Mouse (Mus musculus): ENCODE data around the gene Slc47a2. TPM values are rescaled to one million over a fixed set of nuclear protein-coding genes. Genes with fewer than 3 reads are reported as not detected.
"Not testable (repeated sequence)": the region's sequence is repeated elsewhere in the genome, so short reads cannot be mapped to it uniquely, and the experiment has no call there.

Slc47a2 gene
- total RNA-seq, 2 experiments from 2014 or later = 0.15 TPM; not detected in 1

DNA sequence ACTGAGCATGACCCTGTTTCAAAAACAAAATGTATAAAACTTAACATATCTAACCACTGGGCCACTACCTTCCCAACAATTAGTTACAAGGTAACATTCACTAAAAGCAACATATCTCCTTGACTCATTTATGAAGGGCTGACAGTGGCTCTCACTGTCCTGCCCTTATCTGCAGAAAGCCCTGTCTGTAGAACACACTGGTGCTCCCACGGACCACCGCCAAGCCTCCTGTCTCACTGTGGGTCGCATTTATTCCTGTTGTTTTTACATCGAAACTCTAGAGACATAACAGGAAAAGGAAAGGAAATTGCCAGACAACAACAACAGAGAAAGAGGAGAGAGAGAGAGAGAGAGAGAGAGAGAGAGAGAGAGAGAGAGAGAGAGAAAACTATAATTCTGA is 1.4 kb downstream of the Slc47a2 start:
- DNase-seq = no peak

GRCm38 (mm10) chr11:61340374-61340773 is 2.3 kb downstream of the Slc47a2 start:
- no peak for DNase-seq

- DNase-seq = no peak
These were observed 5.1 kb downstream of the Slc47a2 start for GRCm38 (mm10) chr11:61337586-61337985.

DNA sequence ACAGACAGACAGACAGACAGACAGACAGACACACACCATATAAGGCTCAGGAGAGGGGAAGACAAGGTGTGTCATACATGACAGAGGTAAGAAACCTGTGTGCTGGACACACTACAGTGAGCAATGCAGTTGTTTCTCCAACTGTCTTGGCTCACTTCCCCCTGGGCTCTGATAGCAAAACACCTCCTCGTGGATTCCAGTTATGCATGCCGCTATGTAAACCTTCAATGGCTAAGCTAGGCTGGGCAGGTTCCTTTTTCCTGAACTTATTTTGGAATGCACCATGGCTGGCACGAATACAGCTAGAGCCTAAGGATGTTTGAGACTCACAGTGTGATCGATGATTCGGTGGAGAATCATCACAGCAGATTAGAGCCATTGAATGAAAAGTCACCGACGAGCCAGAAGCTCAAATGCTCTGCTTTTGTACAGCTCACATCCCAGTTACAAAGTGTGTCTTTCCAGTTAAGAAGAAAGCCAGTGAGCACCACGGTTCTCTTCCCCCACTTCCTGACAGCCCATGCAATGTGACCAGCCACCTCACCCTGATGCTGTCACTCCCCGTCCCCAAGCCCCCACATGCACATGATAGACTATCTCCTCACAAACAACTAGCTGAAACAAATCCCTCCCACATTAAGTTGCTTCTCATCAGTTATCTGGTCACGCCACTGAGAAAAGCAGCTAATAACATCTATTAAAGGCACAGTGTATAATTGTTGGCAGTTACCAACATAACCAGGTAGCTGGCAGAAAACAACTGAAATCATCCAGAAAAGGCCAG is 21.6 kb downstream of the Slc47a2 start:
- no peak for DNase-seq

DNA sequence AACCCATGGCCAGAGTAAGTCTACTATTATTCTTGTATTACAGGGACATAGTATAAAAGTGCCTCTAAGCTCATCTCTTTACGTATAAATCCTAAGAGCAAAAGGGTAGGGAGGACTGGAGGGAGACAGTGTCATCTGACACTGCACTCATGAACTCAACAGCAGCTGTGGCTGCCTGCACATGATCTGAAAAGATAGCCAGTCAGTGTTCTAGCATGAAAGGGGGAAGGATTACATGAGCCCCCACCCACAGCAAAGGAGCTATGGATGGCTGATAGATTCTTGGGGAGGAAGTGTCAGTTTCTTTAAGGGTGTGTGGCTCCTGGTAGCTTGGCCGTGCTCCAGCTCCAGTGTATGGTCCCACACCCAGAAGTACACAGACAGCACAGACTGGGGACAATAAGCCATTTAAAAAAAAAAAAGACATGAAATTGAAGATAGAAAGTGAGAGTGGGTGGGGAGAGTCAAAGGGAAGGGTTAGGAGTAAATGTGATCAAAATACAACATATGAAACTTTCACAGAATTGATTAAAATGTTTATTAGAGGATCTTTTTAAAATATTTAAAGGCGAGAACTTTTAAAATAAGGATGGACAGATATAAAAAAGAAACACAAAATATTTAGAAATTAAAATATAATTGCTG is 22.6 kb downstream of the Slc47a2 start:
- no peak for DNase-seq

GRCm38 (mm10) chr11:61319233-61319922 is 23.3 kb downstream of the Slc47a2 start:
- no peak for DNase-seq

DNA sequence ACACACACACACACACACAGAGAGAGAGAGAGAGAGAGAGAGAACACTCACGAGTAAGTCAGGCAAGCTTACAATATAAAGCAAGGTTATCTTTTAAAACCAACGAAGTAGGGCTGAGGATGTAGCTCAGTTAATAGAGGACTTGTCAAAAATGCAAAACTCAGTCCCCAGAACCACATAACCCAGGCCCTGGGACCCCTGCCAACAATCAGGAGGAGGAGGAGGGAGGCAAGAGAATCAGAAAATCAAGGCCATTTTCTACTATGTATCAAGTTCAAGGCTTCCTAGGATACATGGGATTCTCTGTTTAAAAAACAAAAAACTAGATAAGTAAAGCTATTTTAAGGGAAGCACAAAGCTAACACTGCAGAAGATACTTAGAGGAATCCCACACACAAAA is 25.8 kb downstream of the Slc47a2 start:
- DNase-seq = no peak

DNA sequence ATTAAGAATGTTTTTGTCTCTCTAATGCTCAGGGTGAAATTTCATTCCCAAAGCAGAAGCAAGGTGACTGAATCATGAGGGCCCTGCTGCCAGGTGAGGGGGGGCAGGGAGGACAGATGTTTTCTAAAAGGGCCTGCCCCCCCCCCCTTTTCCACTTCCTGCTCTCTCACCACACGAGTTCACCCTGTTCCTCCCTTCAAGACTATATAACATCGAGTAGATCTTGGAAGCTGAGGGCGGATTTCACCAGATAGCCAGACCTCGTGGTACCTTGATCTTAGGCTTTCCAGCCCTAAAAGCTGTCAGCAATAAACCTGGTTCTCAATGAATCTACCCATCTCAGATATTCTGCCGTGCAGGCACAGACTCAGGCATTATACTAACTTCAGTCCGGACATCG is 32.3 kb downstream of the Slc47a2 start:
- DNase-seq = no peak

DNA sequence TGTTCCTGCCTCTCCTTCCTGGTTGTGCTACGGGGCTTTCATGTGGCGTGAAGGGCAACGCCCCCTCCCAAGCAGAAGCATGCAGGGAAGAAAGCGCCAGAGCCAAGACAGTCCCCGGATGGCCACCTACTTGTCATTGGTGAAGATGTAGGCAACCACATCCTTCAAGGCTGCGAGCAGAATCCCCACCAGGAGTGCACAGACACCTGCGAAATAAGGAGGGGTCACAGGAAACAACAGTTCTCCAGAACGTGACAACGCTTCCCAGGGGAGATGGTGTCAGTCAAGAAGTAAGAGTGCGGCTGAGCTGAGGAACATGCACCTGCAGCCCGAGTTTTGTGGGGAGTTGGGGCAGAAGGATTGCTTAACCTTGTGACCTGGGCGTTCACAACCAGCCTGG is 32.8 kb downstream of the Slc47a2 start:
- DNase-seq = no peak

DNA sequence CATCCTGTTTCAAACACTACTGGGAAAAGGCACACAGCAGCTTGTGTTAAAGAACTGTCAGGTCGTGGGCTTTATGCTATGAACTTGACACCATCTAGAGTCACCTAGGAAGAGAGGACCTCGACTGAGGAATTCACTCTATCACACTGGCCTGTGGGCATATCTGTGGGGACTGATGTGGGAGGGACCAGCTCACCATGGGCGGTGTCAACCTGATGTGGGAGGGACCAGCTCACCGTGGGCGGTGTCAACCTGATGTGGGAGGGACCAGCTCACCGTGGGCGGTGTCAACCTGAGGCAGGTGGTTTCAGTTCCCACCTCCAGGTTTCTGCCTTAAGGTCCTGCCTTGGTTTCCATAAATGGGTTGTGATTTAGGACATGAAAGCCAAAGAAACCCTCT is 34.9 kb downstream of the Slc47a2 start:
- no peak for DNase-seq

DNA sequence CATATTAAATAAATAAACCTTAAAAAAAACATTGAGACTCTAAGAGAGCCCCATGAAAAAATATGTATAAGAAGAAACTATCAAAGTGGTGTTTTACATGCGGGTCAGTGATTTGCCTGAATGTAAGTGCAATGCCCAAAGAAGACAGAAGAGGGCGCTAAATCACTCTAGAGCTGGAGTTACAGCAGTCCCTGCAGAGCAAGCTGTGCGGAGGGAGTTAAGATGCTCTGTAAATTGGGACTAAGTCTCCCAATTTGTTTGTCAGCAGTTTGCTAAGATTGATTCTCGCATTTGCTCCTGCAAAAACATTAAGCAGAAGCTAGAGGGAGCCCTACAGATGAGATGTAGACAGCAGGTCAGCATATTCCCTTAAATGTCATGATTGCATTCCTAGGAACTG is 37.3 kb downstream of the Slc47a2 start:
- DNase-seq = no peak

DNA sequence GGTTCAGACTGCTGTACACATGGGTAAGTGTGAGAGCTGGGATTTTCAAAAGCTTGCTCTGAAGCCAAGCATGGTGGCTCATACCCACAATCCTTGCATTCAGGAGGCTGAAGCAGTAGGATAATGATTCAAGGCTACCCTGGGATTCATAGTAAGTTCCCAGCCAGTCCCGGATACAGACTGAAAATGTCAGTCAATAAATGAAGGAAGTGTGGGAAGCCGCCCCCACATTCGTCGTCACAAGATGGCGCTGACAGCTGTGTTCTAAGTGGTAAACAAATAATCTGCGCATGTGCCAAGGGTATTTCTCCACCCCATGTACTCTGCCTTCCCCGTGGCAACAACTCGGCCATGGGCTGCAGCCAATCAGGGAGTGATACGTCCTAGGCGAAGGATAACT is 38.1 kb downstream of the Slc47a2 start:
- not testable (repeated sequence) for DNase-seq

DNA sequence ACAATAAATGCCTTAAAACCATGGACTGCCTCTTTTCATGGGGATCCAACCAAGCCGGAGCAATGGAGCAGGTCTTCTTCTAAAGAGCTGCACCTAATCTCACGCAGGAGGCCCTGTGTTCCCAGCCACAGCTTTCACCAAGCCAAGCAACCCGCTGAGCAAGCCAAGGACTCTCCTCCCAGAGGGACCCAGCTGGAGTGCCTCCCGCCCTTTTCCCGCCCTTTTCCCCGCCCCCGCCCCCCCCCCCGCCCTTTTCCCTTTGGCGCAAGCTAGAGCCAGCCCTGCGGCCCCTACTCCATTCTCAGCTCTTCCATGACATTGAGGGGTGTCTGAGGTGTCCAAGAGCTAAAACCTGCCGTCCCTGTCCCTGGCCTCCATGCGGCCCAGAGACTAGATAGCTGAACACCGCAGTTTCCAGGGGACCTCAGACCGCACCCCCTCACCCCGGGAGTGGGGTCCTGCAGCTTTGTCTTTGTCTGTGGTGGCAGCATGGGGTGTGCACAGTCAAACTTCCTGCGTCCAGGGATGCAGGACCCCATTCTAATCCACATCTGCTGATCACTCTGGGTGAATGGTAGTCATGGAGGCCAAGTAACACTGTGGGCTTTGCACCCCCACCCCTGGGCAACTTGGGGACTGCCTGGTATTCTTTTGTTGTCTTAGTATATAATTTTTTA is 41.8 kb downstream of the Slc47a2 start:
- no peak for DNase-seq

GRCm38 (mm10) chr11:61300205-61300604 is 42.5 kb downstream of the Slc47a2 start:
- no peak for DNase-seq

DNA sequence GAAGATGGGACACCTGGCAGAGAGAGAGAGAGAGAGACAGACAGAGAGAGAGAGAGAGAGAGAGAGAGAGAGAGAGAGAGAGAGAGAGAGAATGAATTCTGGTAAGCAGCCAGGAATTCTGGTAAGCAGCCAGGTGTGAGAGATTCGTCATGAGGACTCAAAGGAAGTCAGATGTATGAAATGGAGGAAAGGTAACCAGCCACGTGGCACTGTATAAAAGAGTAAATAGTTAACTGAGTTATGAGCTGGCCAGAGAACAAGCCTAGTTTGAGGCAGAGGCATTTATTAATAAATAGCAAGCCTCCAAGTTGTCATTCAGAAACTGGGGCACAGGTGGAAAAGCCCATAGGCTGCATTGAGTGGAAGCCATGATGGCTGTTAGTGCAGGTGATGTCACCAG is 44.8 kb downstream of the Slc47a2 start:
- no peak for DNase-seq

GRCm38 (mm10) chr11:61297326-61297725 is 45.3 kb downstream of the Slc47a2 start:
- DNase-seq = no peak

DNA sequence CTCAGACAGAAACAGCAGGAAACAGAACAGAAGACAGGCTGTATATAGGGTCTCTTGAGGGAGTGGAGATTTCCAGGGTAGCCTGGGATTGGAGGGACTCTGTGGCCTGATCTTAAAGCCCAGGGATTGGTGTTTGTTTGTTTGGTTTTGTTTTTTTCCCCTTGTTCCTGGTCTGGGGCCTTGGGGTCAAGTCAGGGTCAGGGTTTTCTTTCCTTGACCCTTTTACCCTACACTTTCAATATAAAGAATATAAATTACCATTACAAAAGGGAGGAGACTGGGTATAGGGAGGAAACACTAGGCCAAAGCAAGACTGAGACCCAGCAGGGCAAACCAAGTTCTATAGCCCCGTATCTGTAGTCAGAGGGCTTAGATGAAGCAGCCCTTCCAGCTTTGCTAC is 46.1 kb downstream of the Slc47a2 start:
- DNase-seq = no peak

DNA sequence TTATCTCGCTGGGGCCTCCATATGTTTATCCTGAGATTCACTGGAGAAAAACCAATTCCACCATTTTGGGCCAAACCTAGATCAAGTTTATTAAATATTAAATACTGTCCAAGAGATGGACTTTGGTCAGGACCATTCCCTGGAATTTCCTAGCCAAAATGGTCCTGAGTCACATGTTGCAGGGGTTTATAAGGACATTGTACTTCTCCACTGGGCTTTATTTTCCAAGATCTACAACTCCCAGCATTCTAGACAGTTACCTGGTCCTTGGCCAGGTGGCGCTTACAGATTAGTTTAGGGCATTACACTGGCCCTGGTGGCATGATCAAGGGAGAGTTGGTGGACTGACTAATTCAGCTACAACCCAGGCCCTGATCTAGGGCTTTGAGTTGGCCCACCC is 47.1 kb downstream of the Slc47a2 start:
- no peak for DNase-seq

- DNase-seq = no peak
These were observed 48.2 kb downstream of the Slc47a2 start for GRCm38 (mm10) chr11:61294431-61294830.

DNA sequence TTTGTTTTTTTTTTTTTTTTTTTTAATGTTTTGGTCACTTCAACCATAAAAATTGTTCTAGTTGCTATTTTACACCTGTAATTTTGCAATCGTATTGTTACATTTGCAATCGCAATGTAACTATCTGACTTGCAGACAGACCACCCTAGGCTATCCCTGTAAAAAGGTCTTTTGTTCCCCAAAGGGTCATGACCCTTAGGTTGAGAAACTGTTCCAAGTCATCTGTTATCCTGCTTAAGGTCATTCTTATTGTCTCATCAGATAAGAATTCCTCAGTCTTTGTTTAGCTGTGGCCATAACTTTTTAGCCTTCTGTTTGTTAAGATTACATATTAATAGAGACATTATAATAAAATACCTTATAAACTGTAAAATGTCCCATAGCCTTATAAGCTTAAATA is 49.4 kb downstream of the Slc47a2 start:
- no peak for DNase-seq

DNA sequence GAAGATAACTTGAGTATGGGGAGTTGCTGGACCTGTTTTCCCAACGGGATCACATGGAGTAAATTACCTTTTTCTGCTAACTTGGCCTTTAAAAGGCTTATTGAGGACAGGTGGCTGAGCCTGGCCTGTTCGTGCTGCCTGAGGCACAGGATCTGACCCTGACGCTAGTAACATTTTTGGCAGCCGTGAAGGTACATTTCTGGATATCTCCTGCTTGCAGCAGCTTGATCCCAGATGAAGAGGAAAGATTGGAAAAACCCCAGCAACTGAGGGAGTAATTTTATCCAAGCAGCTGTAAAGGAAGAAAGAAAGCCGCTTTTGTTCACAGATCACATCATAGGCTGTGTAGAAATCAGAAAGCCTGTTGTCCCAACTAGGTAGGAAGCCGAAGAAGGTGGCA is 58.3 kb downstream of the Slc47a2 start:
- no peak for DNase-seq

- DNase-seq = no peak
These were observed 59.1 kb downstream of the Slc47a2 start for GRCm38 (mm10) chr11:61283414-61284049.

All from layer of hippocampus, postnatal 36 days (tissue).